Mouse (Mus musculus) ES-E14 (cell line): ENCODE measurements around the gene Kirrel3. TPM values are rescaled to one million over a fixed set of nuclear protein-coding genes. Genes with fewer than 3 reads are reported as not detected.

Experiments used
- DNase-seq: peaks from one replicate; pipeline ENCODE4 v3.0.0-alpha.2; 2013; ENCODE audit warnings: low read depth, low spot score
- H3K27ac ChIP-seq: 2 replicates; pipeline ENCODE4 v1.5.1; 2012; ENCODE audit warnings: low read depth, mild to moderate bottlenecking, low read length, moderate library complexity, mixed read lengths; ENCODE audit not compliant: poor library complexity, insufficient read depth, severe bottlenecking
- H3K36me3 ChIP-seq: 2 replicates; pipeline ENCODE4 v1.6.1; 2012; ENCODE audit warnings: mild to moderate bottlenecking, low read length, moderate library complexity, mixed read lengths; ENCODE audit not compliant: control insufficient read depth, poor library complexity, insufficient read depth, severe bottlenecking
- H3K4me1 ChIP-seq, 2 experiments: fragments of 150-350 bp in 1 of 2; sonication (generic) in 1 of 2; 2 replicates each; pipeline ENCODE4 v1.6.1; 2012; ENCODE audit warnings: low read length in 2 of 2, mild to moderate bottlenecking in 1 of 2, mixed read lengths in 1 of 2; ENCODE audit not compliant: control insufficient read depth in 2 of 2, insufficient read depth in 2 of 2, poor library complexity in 1 of 2
- H3K4me3 ChIP-seq, 2 experiments: fragments of 150-350 bp in 1 of 2; sonication (generic) in 1 of 2; 2 replicates each; pipeline ENCODE4 v1.5.1; 2012; ENCODE audit warnings: low read length in 2 of 2, low read depth in 1 of 2, mild to moderate bottlenecking in 1 of 2, mixed read lengths in 1 of 2; ENCODE audit not compliant: insufficient read depth in 1 of 2, poor library complexity in 1 of 2, severe bottlenecking in 1 of 2
- H3K9ac ChIP-seq: 2 replicates; pipeline ENCODE4 v1.6.1; 2012; ENCODE audit warnings: low read depth, mild to moderate bottlenecking, low read length, mixed read lengths; ENCODE audit not compliant: poor library complexity, insufficient read depth, severe bottlenecking
- H3K9me3 ChIP-seq: fragments of 150-350 bp; sonication (generic); 2 replicates; pipeline ENCODE4 v1.6.1; 2012; ENCODE audit warnings: low read depth, mild to moderate bottlenecking, low read length; ENCODE audit not compliant: control insufficient read depth, insufficient read depth
- CHD2 ChIP-seq: IDR thresholded peaks from 2 replicates; pipeline ENCODE4 v1.6.1; 2014; ENCODE audit warnings: mild to moderate bottlenecking, low read depth, low read length, inconsistent platforms
- HCFC1 ChIP-seq: IDR thresholded peaks from 2 replicates; pipeline ENCODE4 v1.6.1; 2012; ENCODE audit warnings: low read length, inconsistent platforms, borderline replicate concordance; ENCODE audit not compliant: insufficient read depth
- MAFK ChIP-seq: IDR thresholded peaks from 2 replicates; pipeline ENCODE4 v1.6.1; 2014; ENCODE audit warnings: mild to moderate bottlenecking, low read depth, low read length, inconsistent platforms; ENCODE audit not compliant: insufficient read depth
- ZC3H11A ChIP-seq: IDR thresholded peaks from 2 replicates; pipeline ENCODE4 v1.6.1; 2012; ENCODE audit warnings: low read depth, mild to moderate bottlenecking, inconsistent platforms, low read length, borderline replicate concordance
- ZNF384 ChIP-seq: IDR thresholded peaks from 2 replicates; pipeline ENCODE4 v1.6.1; 2012; ENCODE audit warnings: low read depth, low read length, inconsistent platforms
- in situ Hi-C, 2 experiments: fragments of 600-800 bp; cut with MboI; formaldehyde crosslinking; loops; one replicate each; pipeline ENCODE4 v1.15.1; 2025; ENCODE audit warnings: low sequenced_read_pairs in 2 of 2, inconsistent platforms in 1 of 2; ENCODE audit not compliant: unreplicated experiment in 2 of 2
- total RNA-seq: library from RNA; depleted of rRNA; stranded (reverse); fragments of 300-350 nt; gene quantifications from 2 replicates; pipeline ENCODE4 v1.2.3, GENCODE M21; 2012

Gene Kirrel3
- total RNA-seq, 1 experiment = 0.67 TPM

- Histone ChIP-seq H3K9ac (no peak overlapping the region), H3K36me3 (no peaks in the 10 kb centered on the region), H3K4me3 (no peak overlapping the region), H3K27ac (no peak overlapping the region), H3K9me3 (no peaks in the 10 kb centered on the region), H3K4me1 (no peaks in the 10 kb centered on the region)
- DNase-seq = no peak
- in situ Hi-C loops = no loop called here
- TF ChIP-seq ZNF384 (no peak), MAFK (no peak), CHD2 (no peak), ZC3H11A (no peak), HCFC1 (no peak)
Observed at GRCm38 (mm10) chr9:34579174-34579573, 93.5 kb downstream of the Kirrel3 start.

GRCm38 (mm10) chr9:34580059-34580458 is 94.4 kb downstream of the Kirrel3 start:
- Histone ChIP-seq H3K4me1 (no peaks in the 10 kb centered on the region), H3K4me3 (no peak overlapping the region), H3K9me3 (no peaks in the 10 kb centered on the region), H3K36me3 (no peaks in the 10 kb centered on the region), H3K9ac (no peak overlapping the region), H3K27ac (no peak overlapping the region)
- in situ Hi-C loops = no loop called here
- TF ChIP-seq CHD2 (no peak), MAFK (no peak), ZC3H11A (no peak), HCFC1 (no peak), ZNF384 (no peak)
- no peak for DNase-seq

- TF ChIP-seq MAFK = no peak
- TF ChIP-seq ZC3H11A = no peak
- TF ChIP-seq CHD2 = no peak
- TF ChIP-seq HCFC1 = no peak
- TF ChIP-seq ZNF384 = no peak
- no peaks in the 10 kb centered on the region for H3K4me1 ChIP-seq
- H3K36me3 ChIP-seq = no peaks in the 10 kb centered on the region
- no peak overlapping the region for H3K9ac ChIP-seq
- in situ Hi-C loops = no loop called here
- H3K4me3 ChIP-seq = no peak overlapping the region
- no peak overlapping the region for H3K27ac ChIP-seq
- no peak for DNase-seq
- no peaks in the 10 kb centered on the region for H3K9me3 ChIP-seq
Observed at GRCm38 (mm10) chr9:34582496-34582895, 96.8 kb downstream of the Kirrel3 start.

GRCm38 (mm10) chr9:34585487-34585886 is 99.8 kb downstream of the Kirrel3 start:
- TF ChIP-seq ZC3H11A (no peak), CHD2 (no peak), ZNF384 (no peak), MAFK (no peak)
- Histone ChIP-seq H3K9me3 (no peaks in the 10 kb centered on the region), H3K4me3 (no peak overlapping the region), H3K4me1 (no peaks in the 10 kb centered on the region), H3K36me3 (no peaks in the 10 kb centered on the region), H3K9ac (no peak overlapping the region), H3K27ac (no peak overlapping the region)
- no peak for DNase-seq
- in situ Hi-C loops = no loop called here

GRCm38 (mm10) chr9:34586080-34586479 is 100.4 kb downstream of the Kirrel3 start:
- no peak overlapping the region for H3K9ac ChIP-seq
- H3K4me1 ChIP-seq = no peaks in the 10 kb centered on the region
- in situ Hi-C loops = no loop called here
- no peak overlapping the region for H3K4me3 ChIP-seq
- H3K36me3 ChIP-seq = no peaks in the 10 kb centered on the region
- no peak for DNase-seq
- no peak overlapping the region for H3K27ac ChIP-seq
- H3K9me3 ChIP-seq = no peaks in the 10 kb centered on the region
- no peak for TF ChIP-seq HCFC1
- no peak for TF ChIP-seq ZNF384
- TF ChIP-seq CHD2 = no peak
- no peak for TF ChIP-seq MAFK
- no peak for TF ChIP-seq ZC3H11A
